ENCODE assay signal across 13 mouse cellular contexts in genomic region chr4:100865423-100865822, GRCm38 (mm10).
DNase-seq lines count a peak whose midpoint lies in the region; ATAC-seq lines count a peak whose summit lies in the region.
"Had no signal": no experiment of that assay in that cellular context is flagged by ENCODE, and none has a peak within 500 bp of the region (broad histone marks: within the 10 kb centered on the region; RNA-seq: fewer than 3 reads in every experiment).

No protein-coding gene starts in this region.

- H3K36me3 ChIP-seq in heart, embryonic 13.5 days = no peaks in the 10 kb centered on the region
- H3K36me3 ChIP-seq: heart, embryonic 15.5 days had no signal

- WGBS in heart, embryonic 13.5 days = 60% methylated on average over 13 of the region's 13 CpGs

- H3K4me2 ChIP-seq in heart, embryonic 13.5 days = 0 out of 2 replicates have a peak overlapping the region, but pooled peaks have one; percentile 5
- H3K4me2 ChIP-seq: heart, embryonic 15.5 days had no signal

- no peak overlapping the region for H3K9ac ChIP-seq in heart, embryonic 13.5 days
- H3K9ac ChIP-seq: heart, embryonic 15.5 days had no signal

- no peaks in the 10 kb centered on the region for H3K27me3 ChIP-seq in heart, embryonic 13.5 days (replicated peaks)
- H3K27me3 ChIP-seq: CH12.LX; heart, embryonic 15.5 days had no signal

- no peaks in the 10 kb centered on the region for H3K9me3 ChIP-seq in heart, embryonic 13.5 days
- H3K9me3 ChIP-seq: heart, embryonic 15.5 days had no signal

- no peak for DNase-seq in heart, postnatal 25 days (ENCODE audit: low spot score)
- peak; percentile 29 for DNase-seq in thymus, postnatal 4 days
- DNase-seq in thymus, postnatal 14 days = no peak
- DNase-seq in cerebellum, adult 11-12 months = no peak
- DNase-seq in left cerebral cortex, postnatal 4 days = no peak
- DNase-seq: adrenal gland, adult 8-10 months had no signal

- no peak for ATAC-seq in heart, embryonic 13.5 days (ENCODE audit: extremely low read depth, insufficient number of reproducible peaks, low FRiP score, low TSS enrichment)
- 0 out of 2 replicates have a peak, but pooled peaks have one; percentile 30 for ATAC-seq in megakaryocyte, adult 5-6 weeks (ENCODE audit: poor library complexity, severe bottlenecking)
- ATAC-seq in erythroid progenitor cell, adult 5-6 weeks (replicated peaks; ENCODE audit: low FRiP score, poor library complexity, severe bottlenecking) = no peak

- H3K4me1 ChIP-seq in heart, embryonic 13.5 days = peaks cover 44% of the 10 kb centered on the region

- H3K4me3 ChIP-seq in heart, embryonic 13.5 days = no peak overlapping the region
- H3K4me3 ChIP-seq: heart, embryonic 15.5 days; left cerebral cortex, adult 2 months; myocyte had no signal

- no peak overlapping the region for H3K27ac ChIP-seq in heart, embryonic 13.5 days (replicated peaks)
- H3K27ac ChIP-seq: heart, embryonic 15.5 days; left cerebral cortex, adult 2 months had no signal

- intact Hi-C loops in heart, postnatal 25 days (cut with DNase I) = no loop called here
- intact Hi-C loops in left cerebral cortex, postnatal 4 days (cut with DNase I) = no loop called here
